Mouse (Mus musculus): Measurements from ENCODE around the gene Mgat2.

The Mgat2 gene

DNA sequence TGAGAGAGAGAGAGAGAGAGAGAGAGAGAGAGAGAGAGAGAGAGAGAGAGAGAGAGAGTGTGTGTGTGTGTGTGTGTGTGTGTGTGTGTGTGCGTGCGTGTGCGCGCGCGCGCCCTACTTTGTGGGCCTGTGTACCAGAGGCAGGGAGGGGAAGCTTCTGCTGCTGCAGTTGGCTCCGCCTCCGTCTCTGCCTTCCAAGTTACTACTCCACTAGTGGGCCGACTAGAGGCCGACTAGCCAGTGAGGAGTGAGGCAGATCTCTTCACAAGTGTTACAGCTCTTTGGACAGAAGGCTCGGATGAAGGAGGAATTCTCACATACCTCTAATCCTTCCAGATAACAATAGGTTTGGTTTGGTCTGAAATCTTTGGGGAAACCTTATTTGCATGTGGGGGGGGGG lies 4.6 kb upstream of the Mgat2 start:
- no peak for DNase-seq (ENCODE audit: low spot score in 2 of 2)

DNA sequence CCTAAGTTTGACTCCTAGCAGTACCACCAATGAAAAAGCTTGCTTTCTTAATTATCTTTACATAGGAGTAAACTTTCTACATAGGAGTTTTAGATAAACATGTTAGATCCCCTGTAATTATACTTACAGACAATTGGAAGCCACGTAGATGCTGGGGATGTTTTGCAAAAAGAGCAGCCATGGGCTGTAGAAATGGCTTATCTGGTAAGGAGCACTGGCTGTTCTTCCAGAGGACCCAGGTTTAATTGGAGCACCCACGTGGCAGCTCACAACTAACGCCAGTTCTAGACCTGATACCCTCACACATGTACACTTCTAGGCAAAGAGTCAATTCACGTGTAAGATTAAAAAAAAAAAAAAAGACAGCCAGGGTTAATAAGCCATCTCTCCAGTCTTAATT lies 2.2 kb upstream of the Mgat2 start:
- no peak for DNase-seq (ENCODE audit: low spot score in 2 of 2)

DNA sequence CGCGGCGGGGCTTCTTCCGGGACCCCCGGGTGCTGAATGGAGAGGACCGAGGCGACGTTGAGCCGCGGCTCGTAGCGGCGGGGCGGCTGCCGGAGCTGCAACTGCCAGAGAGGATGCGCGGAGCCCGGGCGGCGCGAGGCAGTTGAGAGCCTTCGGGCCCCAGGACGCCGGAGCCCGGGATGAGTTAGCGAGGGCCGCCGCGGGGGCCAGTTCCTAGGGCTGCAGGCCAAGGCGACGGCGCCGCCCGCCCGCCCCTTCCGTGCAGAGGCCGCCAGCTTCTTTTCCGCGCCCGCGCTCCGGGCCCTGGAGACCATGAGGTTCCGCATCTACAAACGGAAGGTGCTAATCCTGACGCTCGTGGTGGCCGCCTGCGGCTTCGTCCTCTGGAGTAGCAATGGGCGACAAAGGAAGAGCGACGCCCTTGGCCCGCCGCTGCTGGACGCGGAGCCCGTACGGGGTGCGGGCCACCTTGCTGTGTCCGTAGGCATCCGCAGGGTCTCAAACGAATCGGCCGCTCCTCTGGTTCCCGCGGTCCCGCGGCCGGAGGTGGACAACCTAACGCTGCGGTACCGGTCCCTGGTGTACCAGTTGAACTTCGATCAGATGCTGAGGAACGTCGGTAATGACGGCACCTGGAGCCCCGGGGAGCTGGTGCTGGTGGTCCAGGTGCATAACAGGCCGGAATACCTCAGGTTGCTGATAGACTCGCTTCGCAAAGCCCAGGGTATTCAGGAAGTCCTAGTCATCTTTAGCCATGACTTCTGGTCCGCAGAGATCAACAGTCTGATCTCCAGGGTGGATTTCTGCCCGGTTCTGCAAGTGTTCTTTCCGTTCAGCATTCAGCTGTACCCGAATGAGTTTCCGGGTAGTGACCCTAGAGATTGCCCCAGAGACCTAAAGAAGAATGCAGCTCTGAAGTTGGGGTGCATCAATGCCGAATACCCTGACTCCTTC lies 662 bp downstream of the Mgat2 start:
- DNase-seq (ENCODE audit: low spot score in 2 of 2) = peak; percentile 66 to 87

DNA sequence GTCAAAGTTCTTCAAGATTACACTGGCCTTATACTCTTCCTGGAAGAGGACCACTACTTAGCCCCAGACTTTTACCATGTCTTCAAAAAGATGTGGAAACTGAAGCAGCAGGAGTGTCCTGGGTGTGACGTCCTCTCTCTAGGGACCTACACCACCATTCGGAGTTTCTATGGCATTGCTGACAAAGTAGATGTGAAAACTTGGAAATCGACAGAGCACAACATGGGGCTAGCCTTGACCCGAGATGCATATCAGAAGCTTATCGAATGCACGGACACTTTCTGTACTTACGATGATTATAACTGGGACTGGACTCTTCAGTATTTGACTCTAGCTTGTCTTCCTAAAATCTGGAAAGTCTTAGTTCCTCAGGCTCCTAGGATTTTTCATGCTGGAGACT lies 1.4 kb downstream of the Mgat2 start:
- no peak for DNase-seq (ENCODE audit: low spot score in 2 of 2)

DNA sequence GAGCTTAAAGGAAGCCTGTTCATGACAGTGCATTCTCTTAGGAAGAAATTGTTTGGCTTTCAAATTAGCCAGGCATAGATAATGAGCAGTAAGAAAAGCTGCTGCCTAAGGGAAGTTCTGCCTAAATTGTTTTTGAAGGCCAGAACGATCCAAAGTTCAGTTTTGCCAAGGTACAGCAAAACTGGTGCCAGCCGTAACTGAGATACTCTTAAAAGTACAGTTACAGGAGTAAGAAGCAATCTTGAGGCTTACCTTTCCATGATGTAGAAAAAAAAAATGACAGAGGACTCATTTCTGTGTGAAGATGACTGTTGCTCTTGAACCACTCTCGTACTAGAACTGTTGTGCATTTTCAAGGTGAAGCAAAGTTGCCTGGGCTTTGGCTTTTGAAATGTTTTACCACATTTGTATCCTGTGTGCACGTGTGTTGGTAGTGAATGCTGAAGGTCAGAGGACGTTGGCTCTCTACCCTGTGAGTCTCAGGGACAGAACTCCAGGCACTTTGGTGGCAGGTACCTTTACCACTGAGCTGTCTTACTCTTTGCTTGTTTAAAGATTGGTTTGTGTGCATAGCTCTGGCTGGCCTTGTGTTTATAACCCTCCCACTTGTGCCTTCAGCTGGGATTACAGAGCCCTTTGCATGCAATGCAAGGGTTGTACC lies 3.0 kb downstream of the Mgat2 start:
- no peak for DNase-seq (ENCODE audit: low spot score in 2 of 2)

DNA sequence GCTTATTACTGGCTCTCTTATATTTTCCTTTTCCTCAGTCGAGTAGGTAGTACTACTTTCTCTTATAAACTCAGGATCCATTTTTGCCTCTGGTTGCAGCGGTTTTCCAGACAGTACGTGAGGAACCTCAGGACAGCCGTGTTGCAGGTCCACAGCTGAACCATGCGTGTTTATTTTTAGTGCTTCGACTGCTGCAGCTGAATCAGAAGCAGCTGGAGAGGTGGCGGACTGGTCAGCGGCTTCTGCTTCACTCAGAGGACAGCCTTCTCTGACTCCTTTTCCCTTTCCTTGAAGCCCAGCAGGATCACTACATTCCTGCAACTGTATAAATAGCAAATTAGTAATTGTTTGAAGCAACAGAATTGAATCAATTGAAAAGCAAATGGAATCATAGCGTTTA lies 6.1 kb downstream of the Mgat2 start:
- DNase-seq (ENCODE audit: low spot score in 2 of 2) = no peak

DNA sequence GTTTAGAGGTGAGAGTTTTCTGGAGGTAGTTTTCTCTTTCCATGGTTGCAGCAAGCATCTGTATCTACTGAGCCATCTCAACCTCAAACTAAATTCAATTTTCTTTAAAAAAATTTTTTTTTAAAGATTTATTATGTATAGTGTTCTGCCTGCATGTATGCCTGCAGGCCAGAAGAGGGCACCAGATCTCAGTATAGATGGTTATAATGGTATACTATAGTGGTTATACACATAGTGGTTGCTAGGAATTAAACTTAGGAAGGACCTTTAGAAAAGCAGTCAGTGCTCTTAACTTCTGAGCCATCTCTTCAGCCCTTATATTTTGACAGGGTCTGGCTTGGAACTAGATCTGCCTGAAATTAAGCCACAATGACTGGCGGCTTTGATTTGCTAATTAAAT lies 6.6 kb downstream of the Mgat2 start:
- DNase-seq (ENCODE audit: low spot score in 2 of 2) = no peak

DNA sequence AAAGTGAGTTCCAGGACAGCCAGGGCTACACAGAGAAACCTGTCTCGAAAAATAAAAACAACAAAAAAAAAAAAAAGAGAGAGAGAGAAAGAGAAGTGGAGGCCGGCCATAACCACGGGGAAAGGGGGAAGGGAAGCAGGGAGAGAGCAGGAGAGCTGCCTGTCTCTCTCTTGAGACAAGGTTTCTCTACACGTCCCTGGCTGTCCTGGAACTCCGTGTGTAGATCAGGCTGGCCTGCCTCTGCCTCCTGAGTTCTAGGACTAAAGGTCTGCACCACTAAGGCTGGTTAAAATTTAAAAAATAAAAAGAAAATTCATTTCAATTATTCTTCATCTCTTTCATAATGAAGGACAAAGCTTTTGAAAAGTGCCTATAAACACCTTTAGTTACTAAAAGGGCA lies 7.4 kb downstream of the Mgat2 start:
- DNase-seq (ENCODE audit: low spot score in 2 of 2) = no peak

DNA sequence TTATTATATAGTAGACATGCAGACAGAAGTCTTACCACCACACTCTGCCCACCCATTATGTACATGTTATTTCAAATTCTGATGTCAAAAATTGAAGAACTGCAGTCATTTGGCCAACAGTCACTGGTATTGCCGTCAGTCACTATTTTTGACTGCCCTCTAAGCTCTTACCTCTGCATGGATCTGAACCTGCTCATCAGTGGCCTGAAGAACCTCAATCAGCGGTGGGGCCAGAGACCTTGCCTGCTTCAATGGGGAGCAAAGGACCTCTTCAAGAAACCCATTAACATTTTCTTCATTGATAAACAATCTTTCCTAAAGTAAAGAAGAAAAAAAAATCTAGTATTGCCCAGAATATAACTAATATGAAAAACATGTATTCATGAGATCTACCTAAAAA lies 8.7 kb downstream of the Mgat2 start:
- DNase-seq (ENCODE audit: low spot score in 2 of 2) = no peak

DNA sequence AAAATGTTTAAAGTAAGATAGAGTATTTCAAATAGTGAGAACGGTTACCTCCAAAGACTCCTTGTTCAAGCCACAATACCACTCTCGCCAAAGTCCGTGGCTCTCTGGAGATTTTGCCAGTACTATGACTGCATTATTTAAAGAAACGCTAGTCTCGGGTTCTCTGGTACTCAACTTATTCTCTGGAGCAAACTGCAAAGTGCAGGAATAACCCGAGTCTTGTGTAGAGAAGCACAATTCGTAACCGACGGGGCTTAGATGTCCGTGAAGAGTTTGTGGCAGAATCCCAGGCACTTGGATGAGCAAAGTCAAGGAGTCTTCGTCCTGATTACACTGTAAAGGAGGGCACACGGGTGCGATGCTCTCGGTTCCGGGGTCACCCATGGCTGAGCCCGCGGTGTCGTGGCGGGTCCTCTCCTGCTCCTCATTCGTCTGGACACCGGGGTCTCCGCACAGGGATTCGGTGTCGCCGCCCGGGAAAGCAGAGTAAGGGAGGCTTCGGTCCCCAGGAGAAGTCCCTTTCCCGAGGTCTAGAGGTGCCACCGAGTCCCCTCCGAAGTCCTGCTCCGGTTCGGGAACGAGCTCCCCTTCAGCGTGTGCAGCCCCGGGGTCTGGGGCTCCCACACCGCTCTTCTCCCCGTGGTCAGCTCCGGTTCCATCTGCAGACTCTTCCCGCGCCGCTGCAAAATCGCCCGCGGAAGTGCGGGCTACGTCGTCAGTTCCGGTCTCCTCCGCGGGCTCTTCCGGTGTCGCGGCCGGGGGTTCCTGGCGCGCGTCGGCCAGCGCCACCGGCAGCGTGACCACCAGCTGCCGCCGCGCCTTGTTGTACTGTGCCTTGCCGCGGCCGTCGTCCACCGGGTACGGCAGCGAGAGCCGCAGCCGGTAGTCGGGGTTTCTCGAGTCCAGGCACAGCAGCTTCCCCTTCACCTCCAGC lies 12.8 kb downstream of the Mgat2 start, which contains the start of gene Gm49383:
TSS of gene Gm49383 (minus strand) at position 661 of the 934 bp plus-strand sequence.
- DNase-seq (ENCODE audit: low spot score in 2 of 2) = peak; percentile 68 to 84

DNA sequence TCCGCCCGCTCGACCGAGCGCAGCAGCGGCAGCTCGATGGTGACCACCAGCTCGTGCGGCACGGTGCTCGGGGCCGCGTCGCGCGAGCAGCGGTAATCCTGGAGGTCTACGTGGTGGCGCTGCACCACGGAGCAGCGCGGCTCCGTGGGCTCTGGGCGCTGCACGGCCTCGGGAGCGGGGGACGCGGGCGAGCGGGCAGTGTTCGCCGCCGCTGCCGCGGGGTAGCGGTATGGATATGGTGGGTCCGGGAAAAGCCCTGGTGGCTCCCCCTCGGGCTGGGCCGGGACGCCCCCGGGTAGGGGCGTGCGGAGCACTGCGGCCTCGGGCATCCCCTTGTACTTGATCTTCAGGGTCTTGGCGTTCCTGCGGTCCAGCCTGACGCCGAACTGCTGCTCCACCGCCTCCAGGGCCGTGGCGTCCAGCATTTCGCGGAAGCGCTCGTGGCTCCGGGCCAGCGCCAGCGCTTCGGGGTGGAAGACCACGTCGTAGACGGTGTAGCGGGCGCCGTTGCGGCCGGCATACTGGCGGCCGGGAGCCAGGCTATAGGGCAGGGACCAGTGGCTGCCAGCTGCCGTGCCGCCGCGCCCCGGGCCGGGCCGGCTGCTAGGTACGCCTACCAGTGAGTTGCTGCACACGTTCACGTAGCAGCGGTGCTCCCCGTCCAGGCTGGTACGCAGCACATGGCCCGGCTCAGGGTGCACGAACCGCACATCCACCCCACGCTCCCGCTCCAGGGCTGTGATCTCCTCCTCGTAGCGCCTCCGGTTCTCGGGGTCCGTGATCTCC lies 13.6 kb downstream of the Mgat2 start:
- peak; percentile 58 to 81 for DNase-seq (ENCODE audit: low spot score in 2 of 2)

DNA sequence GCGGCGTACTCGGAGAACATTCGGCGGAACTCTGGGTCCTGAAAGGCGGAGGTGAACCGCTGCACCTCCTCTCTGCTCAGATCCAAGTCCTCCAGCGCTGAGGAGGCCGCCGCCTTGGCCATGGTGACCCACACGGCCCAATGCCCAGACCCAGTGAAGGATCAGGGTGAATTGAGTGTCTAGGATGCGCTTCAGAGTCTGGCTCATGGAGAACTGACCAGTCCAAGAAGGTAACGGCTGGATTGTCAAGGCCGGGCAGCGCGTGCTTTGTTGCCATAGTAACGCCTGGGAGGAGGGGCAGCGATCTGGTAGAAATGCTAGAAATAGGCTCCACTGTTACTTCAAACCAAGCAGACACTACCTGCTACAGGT lies 14.2 kb downstream of the Mgat2 start, which contains the start of gene Dnaaf2:
TSS of gene Dnaaf2 (minus strand) at position 266 of the 372 bp plus-strand sequence.
- DNase-seq (ENCODE audit: low spot score in 2 of 2) = peak in 1 of 2 experiments; percentile 65

DNA sequence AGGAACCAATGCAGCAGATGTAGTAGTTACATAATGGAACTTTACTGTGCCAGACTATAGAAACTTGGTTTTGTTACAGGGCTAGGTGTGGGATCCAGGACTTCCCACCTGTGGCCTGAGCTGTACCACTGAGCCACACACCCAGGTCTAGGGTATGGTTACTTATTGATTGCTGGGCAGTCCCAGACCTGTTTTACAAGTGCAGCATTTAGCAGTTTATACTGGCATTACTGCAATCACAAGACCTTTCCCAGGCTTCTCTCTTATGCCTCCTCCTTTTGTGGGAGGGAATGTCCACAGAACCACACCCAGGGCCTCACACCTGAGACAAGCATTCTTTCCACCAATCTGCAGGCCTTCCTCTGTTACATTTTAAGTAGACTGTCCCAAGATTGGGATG lies 15.0 kb downstream of the Mgat2 start:
- DNase-seq (ENCODE audit: low spot score in 2 of 2) = no peak

DNA sequence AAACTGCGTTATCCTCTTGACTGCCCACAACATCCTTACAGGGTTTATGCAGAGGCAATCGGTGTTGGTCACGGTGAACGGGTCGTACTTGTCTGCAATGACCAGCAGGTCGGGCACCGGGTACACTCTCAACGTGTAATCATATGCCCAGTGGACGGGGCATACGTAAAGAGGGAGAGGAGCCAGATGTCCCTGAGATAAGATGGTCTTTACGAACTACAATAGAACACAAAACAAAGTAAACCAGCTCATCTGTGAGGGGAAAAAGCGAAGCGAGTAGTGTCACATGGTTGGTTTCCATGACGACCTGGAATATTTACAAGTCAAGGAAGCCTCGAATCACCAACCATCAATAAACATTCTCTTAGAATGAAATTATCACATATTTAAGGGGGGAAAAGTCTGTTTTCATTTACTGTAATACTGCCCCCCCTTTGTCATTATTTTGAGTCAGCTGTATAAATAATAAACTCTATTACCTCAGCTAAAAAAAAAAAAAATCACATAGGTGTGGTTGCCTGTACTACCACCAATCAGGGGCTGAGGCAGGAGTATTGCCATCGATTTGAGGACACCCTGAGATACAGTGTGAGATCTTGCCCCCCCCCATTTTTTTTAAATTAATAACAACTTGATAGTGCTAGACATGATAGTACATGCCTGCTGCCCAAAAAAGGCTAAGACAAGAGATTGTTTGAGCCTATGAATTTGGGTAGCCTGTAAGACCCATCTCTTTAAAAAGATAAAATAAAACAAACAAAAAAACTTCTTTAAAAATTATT lies 20.3 kb downstream of the Mgat2 start, which contains the start of gene Gm49384:
TSS of gene Gm49384 (minus strand) at position 216 of the 782 bp plus-strand sequence.
- DNase-seq (ENCODE audit: low spot score in 2 of 2) = no peak

DNA sequence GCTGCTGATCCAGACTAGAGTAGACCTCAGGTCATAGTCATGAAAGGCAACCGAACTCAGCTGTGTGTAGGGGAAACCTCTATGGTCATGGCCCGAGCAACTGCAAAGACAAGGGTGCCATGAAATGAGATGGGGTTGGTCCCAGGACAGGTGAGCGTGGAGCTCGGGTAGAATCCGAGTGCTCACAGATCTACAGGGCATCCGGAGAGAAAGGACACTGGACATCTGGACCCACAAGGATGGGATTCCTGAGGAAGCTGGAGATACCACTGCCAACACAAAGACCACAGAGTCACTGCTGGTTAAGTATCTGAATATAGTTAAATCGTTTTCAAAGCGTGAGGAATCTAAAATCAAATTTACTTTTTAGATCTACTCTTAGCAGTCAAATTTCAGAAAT lies 23.4 kb downstream of the Mgat2 start:
- no peak for DNase-seq (ENCODE audit: low spot score in 2 of 2)

DNA sequence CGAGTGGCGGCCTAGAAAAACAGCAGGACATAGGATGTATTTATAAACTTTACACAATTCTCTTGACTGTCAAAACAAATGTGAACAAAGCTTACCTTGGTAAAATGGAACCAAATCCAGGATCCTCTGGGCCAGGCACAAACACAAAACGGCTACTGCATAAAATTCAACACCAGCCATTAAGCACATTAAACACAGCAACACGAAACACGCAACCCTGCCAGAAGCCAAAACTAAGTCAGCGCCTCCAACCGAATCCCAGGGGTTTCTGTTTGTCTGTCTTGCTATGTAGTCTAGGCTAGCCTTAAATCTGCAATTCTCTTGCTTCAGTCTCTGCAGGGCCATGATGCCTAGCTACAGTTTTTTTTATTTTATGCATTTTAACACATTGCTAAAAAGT lies 24.0 kb downstream of the Mgat2 start:
- DNase-seq (ENCODE audit: low spot score in 2 of 2) = no peak

DNA sequence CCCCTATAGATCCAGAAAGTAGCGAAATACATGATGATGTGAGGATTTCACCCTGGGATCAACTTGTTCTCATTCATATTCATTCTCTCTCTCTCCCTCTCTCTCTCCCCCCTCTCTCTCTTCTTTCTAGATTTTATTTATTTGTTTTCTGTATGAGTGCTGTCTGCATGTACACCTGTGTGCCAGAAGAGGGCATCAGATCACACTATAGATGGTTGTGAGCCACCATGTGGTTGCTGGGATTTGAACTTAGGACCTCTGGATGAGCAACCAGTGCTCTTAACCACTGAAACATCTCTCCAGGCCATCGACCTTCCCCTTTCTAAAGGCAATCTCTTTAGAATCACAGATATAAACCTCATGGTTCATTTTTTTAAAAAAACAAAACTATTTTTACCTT lies 24.6 kb downstream of the Mgat2 start:
- no peak for DNase-seq (ENCODE audit: low spot score in 2 of 2)

DNA sequence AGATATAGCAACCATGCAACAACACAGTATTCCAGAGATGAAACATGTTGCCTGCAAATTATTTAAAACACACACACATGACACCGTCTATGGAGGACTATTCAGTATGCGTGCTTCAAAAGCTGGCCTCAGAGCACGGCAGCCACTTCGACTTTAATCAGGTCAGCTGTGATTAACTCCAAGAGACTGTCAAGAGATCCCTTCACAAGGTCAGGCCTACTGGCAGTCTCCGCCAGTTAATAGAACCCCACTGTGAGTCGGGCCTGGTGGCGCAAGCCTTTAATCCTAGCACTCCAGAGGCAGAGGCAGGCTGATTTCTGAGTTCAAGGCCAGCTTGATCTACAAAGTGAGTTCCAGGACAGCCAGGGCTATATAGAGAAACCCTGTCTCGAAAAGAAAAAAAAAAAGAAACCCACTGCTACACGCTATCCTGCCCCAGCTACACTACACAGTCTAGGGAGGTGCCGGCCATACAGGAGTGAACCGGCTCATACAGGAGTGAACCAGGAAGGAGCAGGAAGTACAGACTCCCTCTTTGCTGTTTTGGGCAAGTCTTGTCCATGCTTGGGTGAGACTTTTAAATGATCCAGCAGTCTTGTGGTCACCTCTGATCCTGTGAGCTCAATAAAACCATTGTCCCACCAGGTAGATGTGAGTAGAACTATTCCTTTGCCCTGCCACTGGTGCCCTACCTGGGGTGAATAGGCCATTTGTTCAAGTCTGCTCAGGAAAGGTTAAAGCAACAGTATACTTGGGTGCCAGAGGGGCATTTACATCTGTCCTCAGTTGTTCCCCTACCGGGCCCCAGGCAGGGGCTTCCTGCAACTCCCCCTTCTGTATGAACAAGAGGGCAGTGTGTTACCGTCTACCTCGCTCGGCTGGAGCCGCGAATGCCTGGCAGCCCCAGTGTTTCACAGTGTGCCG lies 26.4 kb downstream of the Mgat2 start:
- DNase-seq (ENCODE audit: low spot score in 2 of 2) = no peak

DNA sequence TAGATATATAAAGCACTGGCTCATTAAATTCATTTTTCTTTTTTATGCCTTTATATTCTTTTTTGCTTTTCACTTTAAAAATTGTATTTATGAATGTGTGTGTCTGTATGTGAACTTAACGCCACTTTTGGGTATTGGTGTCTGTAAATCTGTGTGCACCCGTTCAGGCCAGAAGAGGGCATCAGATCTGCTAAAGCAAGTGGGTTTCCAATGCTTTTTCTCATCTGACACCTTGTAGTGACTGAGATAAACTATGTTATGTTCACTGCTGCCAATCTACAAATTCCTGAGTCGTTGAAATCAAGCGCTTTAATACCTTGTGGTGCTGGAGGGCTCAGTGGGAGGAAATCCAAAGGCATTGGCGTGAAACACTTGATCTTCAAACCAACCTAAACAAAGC lies 27.1 kb downstream of the Mgat2 start:
- no peak for DNase-seq (ENCODE audit: low spot score in 2 of 2)

Data from spleen, postnatal 4 days (tissue).